Comparison of ENCODE assay signal across 13 mouse cellular contexts in genomic region chr16:78294051-78294450, GRCm38 (mm10). TPM values are rescaled to one million over a fixed set of nuclear protein-coding genes. Genes with fewer than 3 reads are reported as not detected.
"Had no signal": no experiment of that assay in that cellular context is flagged by ENCODE, and none has a peak within 500 bp of the region (broad histone marks: within the 10 kb centered on the region; RNA-seq: fewer than 3 reads in every experiment).

No protein-coding gene starts in this region.

- H3K9me3 ChIP-seq: liver, embryonic 15.5 days; midbrain, embryonic 12.5 days; neural tube, embryonic 12.5 days; stomach, embryonic 15.5 days had no signal

- H3K9ac ChIP-seq: liver, embryonic 15.5 days; liver, postnatal 0 days; midbrain, embryonic 12.5 days; neural tube, embryonic 12.5 days; stomach, embryonic 15.5 days had no signal

- H3K27me3 ChIP-seq: liver, embryonic 15.5 days; midbrain, embryonic 12.5 days; neural tube, embryonic 12.5 days; stomach, embryonic 15.5 days had no signal

- H3K36me3 ChIP-seq: liver, embryonic 15.5 days; midbrain, embryonic 12.5 days; neural tube, embryonic 12.5 days; stomach, embryonic 15.5 days had no signal

- ATAC-seq: midbrain, embryonic 16.5 days had no signal

- H3K4me2 ChIP-seq: liver, embryonic 15.5 days; midbrain, embryonic 12.5 days; neural tube, embryonic 12.5 days; stomach, embryonic 15.5 days had no signal

- H3K27ac ChIP-seq: liver, embryonic 15.5 days; macrophage; midbrain, embryonic 12.5 days; neural tube, embryonic 12.5 days; stomach, postnatal 0 days had no signal

- H3K4me3 ChIP-seq: liver, embryonic 15.5 days; megakaryocyte, embryonic 14.5 days; midbrain, embryonic 12.5 days; neural tube, embryonic 12.5 days; stomach, embryonic 15.5 days had no signal

- DNase-seq: liver, postnatal 0 days; lung, postnatal 10 days; midbrain, embryonic 14.5 days; right cerebral cortex, postnatal 14 days; thymus, postnatal 25 days had no signal

- H3K4me1 ChIP-seq: megakaryocyte, embryonic 14.5 days; midbrain, embryonic 12.5 days; neural tube, embryonic 12.5 days; stomach, embryonic 15.5 days had no signal

RNA-seq across cellular contexts. Expression of gene Cxadr, which starts 7.2 kb away (rescaled TPM):
- polyA plus RNA-seq: macrophage had no signal
